Mouse (Mus musculus) midbrain, embryonic 12.5 days (tissue): ENCODE results near the gene Crtc1. TPM values are rescaled to one million over a fixed set of nuclear protein-coding genes. Genes with fewer than 3 reads are reported as not detected.
A peak's percentile ranks its signal among the peaks of the same experiment; 100 is the strongest.

Experiments
- ATAC-seq: fragments of 200-750 bp; cut with Nextera tagmentation; 2 replicates; pipeline ENCODE4 v1.8.0; 2017; ENCODE audit warnings: low read depth, moderate TSS enrichment, moderate library complexity; ENCODE audit not compliant: low FRiP score
- H3K27ac ChIP-seq: fragments of 300-500 bp; sonication (generic); replicated peaks from 2 replicates; pipeline ENCODE4 v1.5.1; 2016; ENCODE audit warnings: mild to moderate bottlenecking
- H3K27me3 ChIP-seq: fragments of 300-500 bp; sonication (generic); 2 replicates; pipeline ENCODE4 v1.6.1; 2016; ENCODE audit warnings: mild to moderate bottlenecking
- H3K36me3 ChIP-seq: fragments of 300-500 bp; sonication (generic); 2 replicates; pipeline ENCODE4 v1.6.1; 2016
- H3K4me1 ChIP-seq: fragments of 300-500 bp; sonication (generic); 2 replicates; pipeline ENCODE4 v1.6.1; 2016
- H3K4me2 ChIP-seq: fragments of 300-500 bp; sonication (generic); replicated peaks from 2 replicates; pipeline ENCODE4 v1.6.1; 2016; ENCODE audit warnings: mild to moderate bottlenecking, moderate library complexity
- H3K4me3 ChIP-seq: fragments of 300-500 bp; sonication (generic); 2 replicates; pipeline ENCODE4 v1.5.1; 2016; ENCODE audit warnings: mild to moderate bottlenecking
- H3K9ac ChIP-seq: fragments of 300-500 bp; sonication (generic); replicated peaks from 2 replicates; pipeline ENCODE4 v1.6.1; 2016; ENCODE audit warnings: mild to moderate bottlenecking, moderate library complexity
- H3K9me3 ChIP-seq: fragments of 300-500 bp; sonication (generic); 2 replicates; pipeline ENCODE4 v1.6.1; 2016; ENCODE audit warnings: mild to moderate bottlenecking
- WGBS: fragments of 180-500 bp; shearing (Covaris S2); methylation state at CpG from one replicate; pipeline ENCODE4 v1.1.7; 2016; 5-methylcytosine and 5-hydroxymethylcytosine counted together
- polyA plus RNA-seq: library from polyadenylated mRNA; unstranded; fragments of >200 nt; fragmentation: Nextera tagmentation; extraction: Ambion mirVana; gene quantifications from 2 replicates; pipeline ENCODE4 v1.2.1, GENCODE M21; 2016

Crtc1 gene
- polyA plus RNA-seq, 1 experiment from 2014 or later, result 23.6 TPM

GRCm38 (mm10) chr8:70374318-70374927 is 65.0 kb downstream of the Crtc1 start:
- Histone ChIP-seq H3K27me3 (peaks cover 90% of the 10 kb centered on the region), H3K9me3 (no peaks in the 10 kb centered on the region), H3K4me1 (peaks cover 17% of the 10 kb centered on the region), H3K4me3 (peak overlapping the region; percentile 33), H3K4me2 (peak overlapping the region; percentile 51), H3K27ac (no peak overlapping the region), H3K9ac (no peak overlapping the region; the same call in 1 of the 2 replicates), H3K36me3 (no peaks in the 10 kb centered on the region)
- 2% methylated on average over 52 of the region's 53 CpGs for WGBS
- peak; percentile 58 for ATAC-seq

- peaks cover 82% of the 10 kb centered on the region for H3K27me3 ChIP-seq
- no peak within 1 kb of the TSS for H3K9ac ChIP-seq
- ATAC-seq, result no peak
- no peaks in the 10 kb centered on the region for H3K36me3 ChIP-seq
- 3% methylated on average over 47 of the region's 47 CpGs for WGBS
- H3K4me3 ChIP-seq, result peak within 1 kb of the TSS; percentile 33
- no peaks in the 10 kb centered on the region for H3K9me3 ChIP-seq
- no peak within 1 kb of the TSS for H3K27ac ChIP-seq
- peak within 1 kb of the TSS; percentile 51 for H3K4me2 ChIP-seq
- H3K4me1 ChIP-seq, result peaks cover 17% of the 10 kb centered on the region
Measured at GRCm38 (mm10) chr8:70373397-70374317, 65.7 kb downstream of the Crtc1 start, which contains the start of gene Comp. Gene Comp (plus strand): TSS chr8:70373558.

GRCm38 (mm10) chr8:70371951-70372350 is 67.4 kb downstream of the Crtc1 start:
- ATAC-seq, result no peak
- Histone ChIP-seq H3K27me3 (peaks cover 71% of the 10 kb centered on the region), H3K4me2 (no peak overlapping the region), H3K9me3 (no peaks in the 10 kb centered on the region), H3K4me3 (no peak overlapping the region), H3K4me1 (peaks cover 17% of the 10 kb centered on the region), H3K36me3 (no peaks in the 10 kb centered on the region), H3K27ac (no peak overlapping the region), H3K9ac (no peak overlapping the region)
- 38% methylated on average over 6 of the region's 6 CpGs for WGBS

GRCm38 (mm10) chr8:70370476-70370875 is 68.9 kb downstream of the Crtc1 start:
- Histone ChIP-seq H3K4me1 (peaks cover 17% of the 10 kb centered on the region), H3K27me3 (peaks cover 65% of the 10 kb centered on the region)
- WGBS, result 77% methylated on average over 7 of the region's 7 CpGs

GRCm38 (mm10) chr8:70366588-70366987 is 72.8 kb downstream of the Crtc1 start:
- ATAC-seq, result no peak
- no peak overlapping the region for H3K4me2 ChIP-seq
- no peaks in the 10 kb centered on the region for H3K4me1 ChIP-seq
- peaks cover 26% of the 10 kb centered on the region for H3K27me3 ChIP-seq
- no peaks in the 10 kb centered on the region for H3K36me3 ChIP-seq
- H3K9me3 ChIP-seq, result no peaks in the 10 kb centered on the region
- WGBS, result 71% methylated on average over 5 of the region's 5 CpGs
- H3K9ac ChIP-seq, result no peak overlapping the region
- no peak overlapping the region for H3K27ac ChIP-seq
- no peak overlapping the region for H3K4me3 ChIP-seq

More at GRCm38 (mm10) chr8:70370476-70370875, 68.9 kb downstream of the Crtc1 start:
- Histone ChIP-seq H3K9me3 (no peaks in the 10 kb centered on the region), H3K27ac (no peak overlapping the region), H3K36me3 (no peaks in the 10 kb centered on the region), H3K4me3 (no peak overlapping the region), H3K9ac (no peak overlapping the region), H3K4me2 (no peak overlapping the region)
- ATAC-seq, result no peak

GRCm38 (mm10) chr8:70364066-70364465 is 75.3 kb downstream of the Crtc1 start:
- Histone ChIP-seq H3K9me3 (no peaks in the 10 kb centered on the region), H3K36me3 (no peaks in the 10 kb centered on the region), H3K27ac (no peak overlapping the region), H3K9ac (no peak overlapping the region), H3K4me2 (no peak overlapping the region), H3K4me3 (no peak overlapping the region), H3K27me3 (peaks cover 15% of the 10 kb centered on the region), H3K4me1 (no peaks in the 10 kb centered on the region)
- 31% methylated on average over 5 of the region's 5 CpGs for WGBS
- no peak for ATAC-seq

GRCm38 (mm10) chr8:70361484-70362032 is 77.8 kb downstream of the Crtc1 start:
- no peak for ATAC-seq
- 74% methylated on average over 10 of the region's 10 CpGs for WGBS
- no peaks in the 10 kb centered on the region for H3K36me3 ChIP-seq
- H3K4me2 ChIP-seq, result no peak overlapping the region
- H3K27me3 ChIP-seq, result peaks cover 11% of the 10 kb centered on the region
- no peaks in the 10 kb centered on the region for H3K4me1 ChIP-seq
- no peaks in the 10 kb centered on the region for H3K9me3 ChIP-seq
- no peak overlapping the region for H3K27ac ChIP-seq
- no peak overlapping the region for H3K9ac ChIP-seq
- no peak overlapping the region for H3K4me3 ChIP-seq

GRCm38 (mm10) chr8:70360769-70361168 is 78.6 kb downstream of the Crtc1 start:
- no peak overlapping the region for H3K27ac ChIP-seq
- peaks cover 6% of the 10 kb centered on the region for H3K27me3 ChIP-seq
- no peak for ATAC-seq
- no peak overlapping the region for H3K4me2 ChIP-seq
- H3K4me1 ChIP-seq, result no peaks in the 10 kb centered on the region
- no peaks in the 10 kb centered on the region for H3K9me3 ChIP-seq
- WGBS, result 50% methylated on average over 4 of the region's 4 CpGs
- no peak overlapping the region for H3K4me3 ChIP-seq
- no peaks in the 10 kb centered on the region for H3K36me3 ChIP-seq
- H3K9ac ChIP-seq, result no peak overlapping the region

- 67% methylated on average over 3 of the region's 3 CpGs for WGBS
- no peaks in the 10 kb centered on the region for H3K4me1 ChIP-seq
- no peaks in the 10 kb centered on the region for H3K36me3 ChIP-seq
- no peak overlapping the region for H3K27ac ChIP-seq
- H3K9me3 ChIP-seq, result no peaks in the 10 kb centered on the region
- no peak overlapping the region for H3K9ac ChIP-seq
- peaks cover 6% of the 10 kb centered on the region for H3K27me3 ChIP-seq
- no peak overlapping the region for H3K4me2 ChIP-seq
- no peak for ATAC-seq
- H3K4me3 ChIP-seq, result no peak overlapping the region
Measured at GRCm38 (mm10) chr8:70359411-70359810, 80.0 kb downstream of the Crtc1 start.

- H3K36me3 ChIP-seq, result no peaks in the 10 kb centered on the region
- peaks cover 19% of the 10 kb centered on the region for H3K4me1 ChIP-seq
- no peak overlapping the region for H3K4me2 ChIP-seq
- no peaks in the 10 kb centered on the region for H3K9me3 ChIP-seq
- no peak for ATAC-seq
- 84% methylated on average over 1 of the region's 1 CpGs for WGBS
- no peak overlapping the region for H3K4me3 ChIP-seq
- no peak overlapping the region for H3K27ac ChIP-seq
- H3K27me3 ChIP-seq, result peaks cover 6% of the 10 kb centered on the region; the same call in 1 of the 2 replicates
- H3K9ac ChIP-seq, result no peak overlapping the region
Measured at GRCm38 (mm10) chr8:70356111-70356510, 83.3 kb downstream of the Crtc1 start.

GRCm38 (mm10) chr8:70354004-70354403 is 85.4 kb downstream of the Crtc1 start:
- Histone ChIP-seq H3K4me1 (peaks cover 38% of the 10 kb centered on the region), H3K9me3 (no peaks in the 10 kb centered on the region), H3K27me3 (0 out of 2 replicates have a peak, but pooled peaks cover 6% of the 10 kb centered on the region), H3K4me2 (peak overlapping the region; percentile 99), H3K9ac (peak overlapping the region; percentile 65), H3K4me3 (peak overlapping the region; percentile 97), H3K36me3 (0 out of 2 replicates have a peak, but pooled peaks cover 5% of the 10 kb centered on the region), H3K27ac (peak overlapping the region; percentile 84)
- ATAC-seq, result no peak
- WGBS, result 61% methylated on average over 4 of the region's 4 CpGs
